Mouse (Mus musculus) gastrocnemius, postnatal 10 days (tissue): ENCODE measurements at regions not wholly inside any gene's neighbourhood (a gene's known extent, or its start where the extent isn't known, plus 50 kb on each side); places are given as distances from the start of the nearest gene placed in this dataset.

ENCODE experiments used
- microRNA-seq, 2 experiments: library from miRNA; unstranded; fragments of <30 nt; microRNA quantifications; one replicate each; pipeline ENCODE4 v1.2.0; 2021

Small RNAs in the stretch of these regions (microRNA-seq; reads per million reads assigned to microRNA genes)
- gene Gm22234 = 0 reads per million in 2 experiments
- 0 reads per million in 2 experiments for gene Gm25297
